Mouse (Mus musculus): ENCODE measurements around the gene Emx2. TPM values are rescaled to one million over a fixed set of nuclear protein-coding genes. Genes with fewer than 3 reads are reported as not detected.
A peak's percentile ranks its signal among the peaks of the same experiment; 100 is the strongest.

Gene Emx2
- polyA plus RNA-seq (2012; ENCODE audit: insufficient read depth, insufficient read length, low replicate concordance, missing spikeins), result not detected in 2 replicates

DNA sequence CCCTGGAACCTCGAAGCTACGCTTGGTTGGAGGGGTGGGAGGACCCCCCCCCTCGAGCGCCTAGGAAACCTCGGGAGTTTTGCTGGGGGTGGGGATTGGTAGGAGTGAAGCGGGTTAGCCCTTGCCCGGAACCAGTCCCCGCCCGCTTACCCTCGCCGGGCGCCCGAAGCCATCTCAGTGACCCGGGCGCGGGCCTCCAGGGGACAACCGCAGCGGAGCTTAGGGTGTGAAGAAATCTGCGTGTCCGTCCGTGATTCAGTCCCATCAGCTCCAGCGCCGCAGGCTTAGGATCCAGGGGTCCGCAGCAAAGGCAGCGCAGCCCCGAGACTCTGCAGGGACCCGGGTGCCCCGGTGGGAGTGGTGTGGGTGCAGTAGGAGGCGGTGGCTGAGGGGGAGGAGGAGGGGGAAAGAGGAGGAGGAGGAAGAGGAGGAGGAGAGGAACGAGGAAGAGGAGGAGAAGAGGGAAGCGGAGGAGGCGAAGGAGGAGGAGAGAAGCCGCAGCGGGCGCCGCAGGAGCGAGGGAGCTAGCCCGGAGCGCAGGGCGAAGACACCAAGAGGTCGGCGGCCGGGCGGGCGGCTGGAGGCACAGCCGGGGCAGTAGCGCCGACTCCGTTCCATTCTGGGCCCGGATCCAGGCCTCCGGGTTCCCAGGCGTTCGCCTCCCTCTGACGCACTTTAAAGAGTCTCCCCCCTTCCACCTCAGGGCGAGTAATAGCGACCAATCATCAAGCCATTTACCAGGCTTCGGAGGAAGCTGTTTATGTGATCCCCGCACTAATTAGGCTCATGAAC is at the start of gene Emx2:
Gene Emx2 (plus strand): TSS at position 422 of the 792 bp plus-strand sequence.
- Histone ChIP-seq H3K4me1 (ENCODE audit: control insufficient read depth, insufficient read depth, low read length) (peaks cover 9% of the 10 kb centered on the region), H3K4me3 (ENCODE audit: insufficient read depth, low read depth, low read length) (peak within 1 kb of the TSS; percentile 35), H3K27ac (ENCODE audit: insufficient read depth, low read depth, low read length) (no peak within 1 kb of the TSS)
- TF ChIP-seq POLR2A (IDR thresholded peaks at IDR 0.05; ENCODE audit: insufficient read depth, low read depth, low read length) (no peak), CTCF (IDR thresholded peaks at IDR 0.05; ENCODE audit: insufficient read depth, low read depth, low read length) (no peak)
- 1% methylated on average over 57 of the region's 58 CpGs for WGBS

DNA sequence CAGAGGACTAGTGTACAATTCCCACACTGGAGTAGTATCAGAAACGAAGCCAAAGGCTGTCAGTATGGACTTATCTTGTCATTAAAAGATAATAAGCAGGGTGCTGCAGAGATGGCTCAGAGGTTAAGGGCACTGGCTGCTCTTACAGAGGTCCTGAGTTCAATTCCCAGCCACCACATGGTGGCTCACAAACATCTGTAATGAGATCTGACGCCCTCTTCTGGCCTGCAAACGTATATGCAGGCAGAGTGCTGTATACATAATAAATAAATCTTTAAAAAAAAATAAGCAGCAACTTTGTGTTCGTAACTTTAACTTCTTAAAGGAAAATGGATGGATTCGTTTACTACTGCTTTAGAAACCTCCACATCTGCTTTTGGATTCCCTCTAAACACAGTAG is 44.0 kb upstream of the Emx2 start:
- 71% methylated on average over 5 of the region's 5 CpGs for WGBS
- Histone ChIP-seq H3K4me1 (ENCODE audit: control insufficient read depth, insufficient read depth, low read length) (no peaks in the 10 kb centered on the region), H3K4me3 (ENCODE audit: insufficient read depth, low read depth, low read length) (no peak overlapping the region), H3K27ac (ENCODE audit: insufficient read depth, low read depth, low read length) (no peak overlapping the region)
- TF ChIP-seq POLR2A (IDR thresholded peaks at IDR 0.05; ENCODE audit: insufficient read depth, low read depth, low read length) (no peak), CTCF (IDR thresholded peaks at IDR 0.05; ENCODE audit: insufficient read depth, low read depth, low read length) (no peak)

DNA sequence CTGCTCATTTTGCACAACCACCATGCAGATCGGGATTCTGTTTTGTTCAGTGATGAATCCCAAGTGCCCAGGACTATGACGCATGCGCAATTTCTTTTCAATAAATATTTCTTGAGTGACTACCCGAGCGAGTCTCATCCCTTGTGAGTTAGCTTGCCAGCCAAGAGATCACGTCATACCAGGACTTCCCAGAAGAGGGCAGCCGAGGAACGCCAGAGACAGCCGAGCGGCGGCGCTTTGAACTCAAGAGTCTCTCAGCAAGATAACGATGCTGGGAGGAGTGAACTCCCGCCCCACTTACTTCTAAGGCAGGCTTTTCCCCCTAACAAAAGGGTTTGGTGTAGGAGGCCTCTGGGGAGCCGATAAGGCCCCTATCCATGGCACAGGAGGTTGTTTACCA is 40.1 kb upstream of the Emx2 start:
- no peak overlapping the region for H3K4me3 ChIP-seq (ENCODE audit: insufficient read depth, low read depth, low read length)
- no peaks in the 10 kb centered on the region for H3K4me1 ChIP-seq (ENCODE audit: control insufficient read depth, insufficient read depth, low read length)
- no peak overlapping the region for H3K27ac ChIP-seq (ENCODE audit: insufficient read depth, low read depth, low read length)
- peak; percentile 80 for TF ChIP-seq CTCF (IDR thresholded peaks at IDR 0.05; ENCODE audit: insufficient read depth, low read depth, low read length)
- TF ChIP-seq POLR2A (IDR thresholded peaks at IDR 0.05; ENCODE audit: insufficient read depth, low read depth, low read length), result no peak
- 1% methylated on average over 15 of the region's 15 CpGs for WGBS

DNA sequence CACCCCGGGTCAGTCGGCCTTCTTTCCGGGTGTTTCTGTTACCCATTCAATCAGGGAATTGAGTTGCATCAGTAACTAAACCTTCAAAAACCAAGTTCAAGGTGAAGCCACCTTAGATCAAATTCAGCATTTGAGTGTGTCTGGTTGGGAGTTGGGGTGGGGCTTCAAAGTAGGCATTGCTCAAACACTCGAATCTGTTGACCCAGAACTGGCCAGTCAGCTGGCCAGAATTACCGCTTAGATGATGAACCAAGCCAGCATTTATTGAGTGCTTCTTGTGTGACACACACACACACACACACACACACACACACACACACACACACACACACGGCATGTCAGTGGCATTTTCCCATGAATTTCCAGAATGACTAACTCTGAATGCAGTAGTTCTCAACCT is 39.5 kb upstream of the Emx2 start:
- WGBS, result 75% methylated on average over 6 of the region's 6 CpGs
- TF ChIP-seq POLR2A (IDR thresholded peaks at IDR 0.05; ENCODE audit: insufficient read depth, low read depth, low read length), result no peak
- TF ChIP-seq CTCF (IDR thresholded peaks at IDR 0.05; ENCODE audit: insufficient read depth, low read depth, low read length), result no peak
- H3K4me3 ChIP-seq (ENCODE audit: insufficient read depth, low read depth, low read length), result no peak overlapping the region
- no peaks in the 10 kb centered on the region for H3K4me1 ChIP-seq (ENCODE audit: control insufficient read depth, insufficient read depth, low read length)
- no peak overlapping the region for H3K27ac ChIP-seq (ENCODE audit: insufficient read depth, low read depth, low read length)

DNA sequence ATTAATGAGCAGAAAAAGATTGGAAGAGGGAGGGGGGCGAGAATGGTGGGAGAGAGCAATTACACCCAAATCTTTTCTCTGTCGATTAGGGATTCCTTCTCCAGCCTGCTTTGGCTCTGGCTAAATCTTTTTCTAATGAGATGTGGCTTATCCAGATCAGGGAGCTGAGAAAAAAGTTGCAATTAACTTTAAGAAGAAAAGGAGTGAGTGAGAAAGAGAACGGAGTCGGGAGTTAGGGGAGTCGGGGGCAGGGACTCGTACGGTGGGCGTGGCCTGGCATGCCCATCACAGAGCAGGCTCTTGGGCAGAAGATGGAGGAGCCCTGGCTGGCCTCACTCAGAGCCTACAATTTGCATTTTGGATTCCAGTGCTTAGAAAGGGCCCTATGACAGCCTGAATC is 35.8 kb upstream of the Emx2 start:
- WGBS, result 10% methylated on average over 8 of the region's 8 CpGs
- Histone ChIP-seq H3K4me1 (ENCODE audit: control insufficient read depth, insufficient read depth, low read length) (no peaks in the 10 kb centered on the region), H3K27ac (ENCODE audit: insufficient read depth, low read depth, low read length) (no peak overlapping the region), H3K4me3 (ENCODE audit: insufficient read depth, low read depth, low read length) (no peak overlapping the region)
- no peak for TF ChIP-seq POLR2A (IDR thresholded peaks at IDR 0.05; ENCODE audit: insufficient read depth, low read depth, low read length)

DNA sequence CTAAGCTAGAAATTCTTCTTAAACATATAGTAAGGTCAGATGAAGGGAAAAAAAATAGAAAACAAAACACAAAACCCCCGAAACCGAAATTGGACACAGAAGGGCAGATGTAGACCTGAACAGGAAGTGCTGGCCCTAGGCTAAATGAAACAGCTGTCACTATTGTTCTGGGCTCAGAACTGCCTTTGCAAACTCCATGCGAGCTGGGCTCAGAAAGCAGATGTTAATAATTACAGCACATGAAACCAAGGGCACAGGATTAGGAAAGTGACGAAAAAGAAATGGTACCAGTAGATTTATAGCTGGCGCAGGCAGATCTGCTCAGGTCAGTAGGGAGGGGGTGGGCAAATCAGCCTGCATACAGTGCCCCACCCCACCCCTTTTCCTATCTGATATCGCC is 34.5 kb upstream of the Emx2 start:
- Histone ChIP-seq H3K27ac (ENCODE audit: insufficient read depth, low read depth, low read length) (no peak overlapping the region), H3K4me1 (ENCODE audit: control insufficient read depth, insufficient read depth, low read length) (no peaks in the 10 kb centered on the region), H3K4me3 (ENCODE audit: insufficient read depth, low read depth, low read length) (no peak overlapping the region)
- WGBS, result 59% methylated on average over 6 of the region's 6 CpGs
- TF ChIP-seq POLR2A (IDR thresholded peaks at IDR 0.05; ENCODE audit: insufficient read depth, low read depth, low read length), result no peak
- TF ChIP-seq CTCF (IDR thresholded peaks at IDR 0.05; ENCODE audit: insufficient read depth, low read depth, low read length), result no peak

DNA sequence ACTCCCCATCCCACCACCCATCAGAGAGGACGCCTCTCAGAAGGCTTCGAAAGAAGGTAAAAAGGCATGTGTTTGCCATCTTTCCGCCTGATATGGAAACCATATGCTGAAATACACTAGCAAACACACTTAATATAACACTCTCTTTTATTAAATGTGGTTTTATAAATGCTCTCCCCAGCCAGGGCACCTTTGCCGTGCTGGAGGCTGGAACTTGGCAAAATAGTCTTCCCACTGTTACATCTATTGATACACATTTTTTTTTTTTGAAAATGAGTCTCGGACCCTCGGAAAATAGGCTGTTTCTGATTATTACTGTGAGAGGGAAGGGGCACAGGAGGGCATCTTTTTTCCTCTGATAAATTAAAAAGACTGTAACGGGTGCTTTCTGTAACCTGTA is 33.2 kb upstream of the Emx2 start:
- WGBS, result 90% methylated on average over 7 of the region's 7 CpGs
- Histone ChIP-seq H3K27ac (ENCODE audit: insufficient read depth, low read depth, low read length) (no peak overlapping the region), H3K4me3 (ENCODE audit: insufficient read depth, low read depth, low read length) (no peak overlapping the region)

DNA sequence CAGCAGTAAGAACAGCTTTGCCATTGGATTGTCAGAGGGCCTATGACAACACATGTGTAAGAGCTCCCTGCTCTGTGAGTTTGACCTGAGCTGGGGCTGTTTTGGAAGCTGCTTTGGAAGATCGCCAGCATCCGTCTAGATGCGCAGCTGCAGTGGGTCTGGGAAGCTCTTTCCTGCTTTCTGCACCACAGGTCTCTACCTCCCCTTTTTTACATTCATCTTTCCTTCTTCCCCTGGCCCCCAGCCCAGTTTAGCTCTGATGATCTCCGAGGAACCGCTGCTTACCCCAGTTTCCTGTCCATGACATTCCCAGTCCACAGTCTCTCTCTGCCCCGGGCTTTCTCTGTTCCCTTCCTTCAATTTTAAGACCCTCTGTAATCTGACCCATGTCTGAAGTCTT is 25.9 kb upstream of the Emx2 start:
- WGBS, result 47% methylated on average over 6 of the region's 6 CpGs
- Histone ChIP-seq H3K27ac (ENCODE audit: insufficient read depth, low read depth, low read length) (no peak overlapping the region), H3K4me3 (ENCODE audit: insufficient read depth, low read depth, low read length) (no peak overlapping the region), H3K4me1 (ENCODE audit: control insufficient read depth, insufficient read depth, low read length) (no peaks in the 10 kb centered on the region)
- TF ChIP-seq POLR2A (IDR thresholded peaks at IDR 0.05; ENCODE audit: insufficient read depth, low read depth, low read length) (no peak), CTCF (IDR thresholded peaks at IDR 0.05; ENCODE audit: insufficient read depth, low read depth, low read length) (no peak)

More for the DNA sequence above, 33.2 kb upstream of the Emx2 start:
- H3K4me1 ChIP-seq (ENCODE audit: control insufficient read depth, insufficient read depth, low read length), result no peaks in the 10 kb centered on the region
- no peak for TF ChIP-seq POLR2A (IDR thresholded peaks at IDR 0.05; ENCODE audit: insufficient read depth, low read depth, low read length)
- TF ChIP-seq CTCF (IDR thresholded peaks at IDR 0.05; ENCODE audit: insufficient read depth, low read depth, low read length), result no peak

DNA sequence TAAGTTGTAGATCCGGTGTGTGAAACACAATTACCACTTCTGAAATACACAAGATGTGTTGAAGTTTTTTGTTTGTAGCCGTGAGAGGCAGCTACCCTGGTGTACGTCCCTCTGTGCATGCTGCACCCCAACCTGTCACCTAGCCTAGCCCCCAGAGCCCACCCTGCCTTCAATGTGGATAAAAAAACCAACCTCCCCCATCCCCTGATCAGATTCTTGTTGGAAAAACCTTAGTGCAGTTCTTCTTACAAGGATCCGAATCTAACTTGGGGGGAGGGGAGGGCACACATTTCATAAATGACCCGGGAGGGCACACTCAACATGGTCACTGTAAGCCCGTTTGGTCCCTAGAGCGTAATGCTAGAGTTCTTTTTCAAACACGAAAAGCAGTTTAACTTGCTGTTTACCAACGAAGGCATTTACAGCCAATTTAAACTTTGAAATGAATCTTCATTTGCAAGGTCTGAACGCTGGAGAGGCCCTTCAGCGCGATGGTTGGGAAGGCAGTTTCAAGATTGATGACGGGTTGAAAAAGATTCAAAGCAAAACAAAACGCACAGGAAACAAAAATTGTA is 7.5 kb upstream of the Emx2 start:
- no peak overlapping the region for H3K4me3 ChIP-seq (ENCODE audit: insufficient read depth, low read depth, low read length)
- TF ChIP-seq POLR2A (IDR thresholded peaks at IDR 0.05; ENCODE audit: insufficient read depth, low read depth, low read length) (no peak), CTCF (IDR thresholded peaks at IDR 0.05; ENCODE audit: insufficient read depth, low read depth, low read length) (no peak)
- WGBS, result 41% methylated on average over 14 of the region's 14 CpGs
- peaks cover 4% of the 10 kb centered on the region for H3K4me1 ChIP-seq (ENCODE audit: control insufficient read depth, insufficient read depth, low read length)
- no peak overlapping the region for H3K27ac ChIP-seq (ENCODE audit: insufficient read depth, low read depth, low read length)
